Mouse (Mus musculus) kidney, embryonic 14.5 days (tissue): Measurements from ENCODE around the gene Rps6. TPM values are rescaled to one million over a fixed set of nuclear protein-coding genes. Genes with fewer than 3 reads are reported as not detected.
"Not testable (repeated sequence)": the region's sequence is repeated elsewhere in the genome, so short reads cannot be mapped to it uniquely, and the experiment has no call there.

Experiments
- ATAC-seq: fragments of 200-750 bp; cut with Nextera tagmentation; 2 replicates; pipeline ENCODE4 v1.8.0; 2017; ENCODE audit warnings: moderate number of reproducible peaks, mild to moderate bottlenecking, moderate TSS enrichment, moderate library complexity; ENCODE audit not compliant: low FRiP score, low TSS enrichment
- H3K27ac ChIP-seq: fragments of 300-500 bp; sonication (generic); 2 replicates; pipeline ENCODE4 v1.5.1; 2014; ENCODE audit warnings: low read depth, mild to moderate bottlenecking, low read length, moderate library complexity, mixed read lengths
- H3K27me3 ChIP-seq: fragments of 300-500 bp; sonication (generic); 2 replicates; pipeline ENCODE4 v1.6.1; 2014; ENCODE audit warnings: mild to moderate bottlenecking, low read length; ENCODE audit not compliant: control insufficient read depth, insufficient read depth
- H3K36me3 ChIP-seq: fragments of 300-500 bp; sonication (generic); 2 replicates; pipeline ENCODE4 v1.6.1; 2014; ENCODE audit warnings: low read length, mixed read lengths; ENCODE audit not compliant: control insufficient read depth, insufficient read depth
- H3K4me1 ChIP-seq: fragments of 300-500 bp; sonication (generic); 2 replicates; pipeline ENCODE4 v1.6.1; 2014; ENCODE audit warnings: low read length, mixed read lengths; ENCODE audit not compliant: control insufficient read depth, insufficient read depth
- H3K4me2 ChIP-seq: fragments of 300-500 bp; sonication (generic); replicated peaks from 2 replicates; pipeline ENCODE4 v1.6.1; 2014; ENCODE audit warnings: low read depth, mild to moderate bottlenecking, low read length
- H3K4me3 ChIP-seq: fragments of 300-500 bp; sonication (generic); 2 replicates; pipeline ENCODE4 v1.5.1; 2014; ENCODE audit warnings: mild to moderate bottlenecking, low read length
- H3K9ac ChIP-seq: fragments of 300-500 bp; sonication (generic); 2 replicates; pipeline ENCODE4 v1.6.1; 2014; ENCODE audit warnings: low read depth, mild to moderate bottlenecking, low read length, moderate library complexity
- H3K9me3 ChIP-seq: fragments of 300-500 bp; sonication (generic); 2 replicates; pipeline ENCODE4 v1.6.1; 2016; ENCODE audit warnings: low read length; ENCODE audit not compliant: control insufficient read depth
- WGBS: fragments of 180-500 bp; shearing (Covaris S2); extraction: QIAGEN DNeasy Blood & Tissue Kit; methylation state at CpG from one replicate; pipeline ENCODE4 v1.1.7; 2014; 5-methylcytosine and 5-hydroxymethylcytosine counted together
- polyA plus RNA-seq: library from polyadenylated mRNA; unstranded; fragments of >200 nt; fragmentation: Nextera tagmentation; extraction: Ambion mirVana; gene quantifications from 2 replicates; pipeline ENCODE4 v1.2.1, GENCODE M21; 2014

The Rps6 gene
- polyA plus RNA-seq, 1 experiment from 2014 or later = 812 TPM

- H3K27ac ChIP-seq = no peak overlapping the region
- peak overlapping the region; percentile 99 for H3K4me3 ChIP-seq
- peak overlapping the region; percentile 72; the same call in 1 of the 2 replicates for H3K9ac ChIP-seq
- no peaks in the 10 kb centered on the region for H3K27me3 ChIP-seq
- no peak for ATAC-seq
- peaks cover 24% of the 10 kb centered on the region for H3K36me3 ChIP-seq
- H3K4me1 ChIP-seq = 0 out of 2 replicates have a peak, but pooled peaks cover 7% of the 10 kb centered on the region
- peak overlapping the region; percentile 79 for H3K4me2 ChIP-seq
- H3K9me3 ChIP-seq = no peaks in the 10 kb centered on the region
- WGBS = 51% methylated on average over 12 of the region's 12 CpGs
Observed at GRCm38 (mm10) chr4:86858070-86858440, 843 bp upstream of the Rps6 start.

GRCm38 (mm10) chr4:86856304-86857112 is 704 bp downstream of the Rps6 start:
- Histone ChIP-seq H3K9me3 (no peaks in the 10 kb centered on the region), H3K4me3 (peak overlapping the region; percentile 99), H3K4me1 (0 out of 2 replicates have a peak, but pooled peaks cover 7% of the 10 kb centered on the region), H3K36me3 (peaks cover 36% of the 10 kb centered on the region), H3K4me2 (peak overlapping the region; percentile 69), H3K27ac (peak overlapping the region; percentile 96), H3K27me3 (no peaks in the 10 kb centered on the region), H3K9ac (peak overlapping the region; percentile 100)
- WGBS = 1% methylated on average over 44 of the region's 50 CpGs
- no peak for ATAC-seq

GRCm38 (mm10) chr4:86852813-86853590 is 4.2 kb downstream of the Rps6 start:
- Histone ChIP-seq H3K36me3 (peaks cover 46% of the 10 kb centered on the region), H3K27ac (no peak overlapping the region), H3K9me3 (no peaks in the 10 kb centered on the region), H3K4me3 (no peak overlapping the region), H3K4me2 (no peak overlapping the region), H3K27me3 (no peaks in the 10 kb centered on the region), H3K4me1 (0 out of 2 replicates have a peak, but pooled peaks cover 7% of the 10 kb centered on the region), H3K9ac (no peak overlapping the region)
- WGBS = 91% methylated on average over 4 of the region's 4 CpGs
- no peak for ATAC-seq

- H3K4me1 ChIP-seq = 0 out of 2 replicates have a peak, but pooled peaks cover 7% of the 10 kb centered on the region
- H3K9me3 ChIP-seq = no peaks in the 10 kb centered on the region
- no peak overlapping the region for H3K9ac ChIP-seq
- no peak overlapping the region for H3K4me3 ChIP-seq
- no peaks in the 10 kb centered on the region for H3K27me3 ChIP-seq
- peaks cover 50% of the 10 kb centered on the region for H3K36me3 ChIP-seq
- no peak overlapping the region for H3K27ac ChIP-seq
- WGBS = 63% methylated on average over 3 of the region's 3 CpGs
- no peak overlapping the region for H3K4me2 ChIP-seq
- no peak for ATAC-seq
Observed at GRCm38 (mm10) chr4:86852018-86852417, 5.2 kb downstream of the Rps6 start.

GRCm38 (mm10) chr4:86851331-86851730 is 5.9 kb downstream of the Rps6 start:
- Histone ChIP-seq H3K27me3 (no peaks in the 10 kb centered on the region), H3K27ac (no peak overlapping the region), H3K4me3 (no peak overlapping the region), H3K4me2 (no peak overlapping the region), H3K9me3 (no peaks in the 10 kb centered on the region), H3K36me3 (peaks cover 54% of the 10 kb centered on the region), H3K4me1 (0 out of 2 replicates have a peak, but pooled peaks cover 7% of the 10 kb centered on the region), H3K9ac (no peak overlapping the region)
- 0 out of 2 replicates have a peak, but pooled peaks have one; percentile 36 for ATAC-seq
- 85% methylated on average over 2 of the region's 2 CpGs for WGBS

- Histone ChIP-seq H3K4me3 (no peak overlapping the region), H3K9ac (no peak overlapping the region), H3K4me2 (no peak overlapping the region), H3K27me3 (no peaks in the 10 kb centered on the region), H3K27ac (no peak overlapping the region), H3K9me3 (no peaks in the 10 kb centered on the region), H3K4me1 (no peaks in the 10 kb centered on the region), H3K36me3 (peaks cover 46% of the 10 kb centered on the region)
- WGBS = 91% methylated on average over 2 of the region's 2 CpGs
- ATAC-seq = no peak
Observed at GRCm38 (mm10) chr4:86847246-86847645, 10.0 kb downstream of the Rps6 start.

GRCm38 (mm10) chr4:86845384-86845783 is 11.8 kb downstream of the Rps6 start:
- H3K27me3 ChIP-seq = no peaks in the 10 kb centered on the region
- no peak overlapping the region for H3K4me3 ChIP-seq
- H3K9ac ChIP-seq = no peak overlapping the region
- ATAC-seq = no peak
- no peaks in the 10 kb centered on the region for H3K9me3 ChIP-seq
- 97% methylated on average over 3 of the region's 3 CpGs for WGBS
- no peak overlapping the region for H3K4me2 ChIP-seq
- no peak overlapping the region for H3K27ac ChIP-seq
- peaks cover 49% of the 10 kb centered on the region for H3K36me3 ChIP-seq
- H3K4me1 ChIP-seq = no peaks in the 10 kb centered on the region

- ATAC-seq, H3K4me1 ChIP-seq, H3K9ac ChIP-seq, H3K9me3 ChIP-seq, H3K27me3 ChIP-seq, H3K4me3 ChIP-seq, H3K27ac ChIP-seq, H3K4me2 ChIP-seq: not testable (repeated sequence)
- 97% methylated on average over 2 of the region's 2 CpGs for WGBS
- peaks cover 55% of the 10 kb centered on the region for H3K36me3 ChIP-seq
Observed at GRCm38 (mm10) chr4:86841141-86841540, 16.1 kb downstream of the Rps6 start.

- no peaks in the 10 kb centered on the region for H3K9me3 ChIP-seq
- H3K4me1 ChIP-seq = no peaks in the 10 kb centered on the region
- whole genome bisulfite sequencing = 97% methylated on average over 2 of the region's 2 CpGs
- no peak overlapping the region for H3K27ac ChIP-seq
- H3K4me3 ChIP-seq = no peak overlapping the region
- ATAC-seq = no peak
- no peak overlapping the region for H3K4me2 ChIP-seq
- no peaks in the 10 kb centered on the region for H3K27me3 ChIP-seq
- H3K9ac ChIP-seq = no peak overlapping the region
- peaks cover 50% of the 10 kb centered on the region for H3K36me3 ChIP-seq
Observed at GRCm38 (mm10) chr4:86831896-86832295, 25.3 kb downstream of the Rps6 start.
